Mouse (Mus musculus) lung, adult 2 months (tissue): ENCODE measurements around the gene Hba-a1. TPM values are rescaled to one million over a fixed set of nuclear protein-coding genes. Genes with fewer than 3 reads are reported as not detected.
A peak's percentile ranks its signal among the peaks of the same experiment; 100 is the strongest.
"Not testable (repeated sequence)": the region's sequence is repeated elsewhere in the genome, so short reads cannot be mapped to it uniquely, and the experiment has no call there.

ENCODE experiments used
- DNase-seq: peaks from one replicate; pipeline ENCODE4 v3.0.0; 2022
- H3K4me1 ChIP-seq: fragments of 200-500 bp; 2 replicates; pipeline ENCODE4 v1.6.1; 2011; ENCODE audit warnings: low read length; ENCODE audit not compliant: control insufficient read depth, insufficient read depth
- H3K4me3 ChIP-seq: fragments of 200-500 bp; replicated peaks from 2 replicates; pipeline ENCODE3; 2011; ENCODE audit warnings: low read depth, mild to moderate bottlenecking, control low read depth, low read length; ENCODE audit errors: extremely low read depth
- CTCF ChIP-seq: fragments of 200-500 bp; IDR thresholded peaks from 2 replicates; pipeline ENCODE4 v1.5.1; 2011; ENCODE audit warnings: mild to moderate bottlenecking, low read length, control low read depth; ENCODE audit not compliant: insufficient read depth
- POLR2A ChIP-seq: fragments of 200-500 bp; IDR thresholded peaks from 2 replicates; pipeline ENCODE4 v1.6.1; 2011; ENCODE audit warnings: low read depth, mild to moderate bottlenecking, control low read depth, low read length, borderline replicate concordance; ENCODE audit errors: extremely low read depth
- WGBS: fragments of 180-500 bp; shearing (Covaris S2); methylation state at CpG from one replicate; pipeline ENCODE4 v1.1.7; 2018; 5-methylcytosine and 5-hydroxymethylcytosine counted together
- polyA plus RNA-seq: library from polyadenylated mRNA; depleted of rRNA; stranded (reverse); fragments of >200 nt; gene quantifications from 2 replicates; pipeline ENCODE4 v1.2.3, GENCODE M21; 2012; rRNA removed

Hba-a1 gene
- polyA plus RNA-seq: 5,782 and 18,923 TPM in 2 replicates

DNA sequence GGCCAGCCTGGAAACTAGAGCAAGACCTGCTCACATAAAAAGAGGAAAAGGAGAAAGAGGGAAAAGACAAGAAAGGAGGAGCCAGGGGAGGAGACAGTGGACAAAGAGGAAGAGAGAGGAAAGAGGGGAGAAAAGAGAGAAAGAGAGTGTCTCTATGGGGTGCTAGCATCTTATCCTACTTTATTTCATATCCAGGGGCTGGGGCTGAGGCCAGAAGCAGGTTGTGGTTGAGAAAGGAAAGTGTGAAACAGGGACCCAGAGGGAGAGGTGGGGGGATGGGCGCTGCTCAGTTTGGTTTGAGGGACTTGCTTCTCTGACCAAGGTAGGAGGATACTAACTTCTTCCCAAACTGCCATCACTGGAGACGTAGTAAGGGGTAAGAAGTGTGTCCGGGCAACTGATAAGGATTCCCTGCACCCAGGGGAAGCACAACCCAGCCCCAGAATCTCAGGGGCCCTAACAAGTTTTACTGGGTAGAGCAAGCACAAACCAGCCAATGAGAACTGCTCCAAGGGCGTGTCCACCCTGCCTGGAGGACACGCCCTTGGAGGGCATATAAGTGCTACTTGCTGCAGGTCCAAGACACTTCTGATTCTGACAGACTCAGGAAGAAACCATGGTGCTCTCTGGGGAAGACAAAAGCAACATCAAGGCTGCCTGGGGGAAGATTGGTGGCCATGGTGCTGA is at the start of gene Hba-a1:
Hba-a1 (plus strand) TSS at position 421 of the 687 bp plus-strand sequence.
- DNase-seq, H3K4me3 ChIP-seq, H3K4me1 ChIP-seq: not testable (repeated sequence)
- 50% methylated on average over 1 of the region's 5 CpGs for WGBS

DNA sequence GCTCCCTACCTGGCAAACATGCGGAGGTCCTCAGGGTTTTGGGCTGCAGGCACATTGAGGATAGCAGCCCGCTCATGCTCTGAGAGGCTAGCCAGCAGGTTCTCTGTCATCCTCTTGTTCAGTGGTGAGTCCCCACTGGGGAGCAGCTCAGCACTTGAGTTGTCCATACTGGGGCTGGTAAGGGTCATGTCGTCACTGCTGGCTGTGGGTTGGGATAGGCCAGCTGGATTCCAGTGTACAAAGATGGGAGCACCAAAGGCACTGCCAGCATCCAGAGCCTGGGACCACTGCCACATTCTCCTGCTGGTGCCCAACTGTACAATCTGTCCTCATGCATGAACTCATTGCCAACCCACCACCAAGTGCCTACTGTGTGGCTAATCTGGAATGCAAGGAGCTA is 49.4 kb upstream of the Hba-a1 start:
- DNase-seq: no peak
- WGBS: 92% methylated on average over 3 of the region's 3 CpGs
- TF ChIP-seq CTCF (no peak), POLR2A (no peak)

DNA sequence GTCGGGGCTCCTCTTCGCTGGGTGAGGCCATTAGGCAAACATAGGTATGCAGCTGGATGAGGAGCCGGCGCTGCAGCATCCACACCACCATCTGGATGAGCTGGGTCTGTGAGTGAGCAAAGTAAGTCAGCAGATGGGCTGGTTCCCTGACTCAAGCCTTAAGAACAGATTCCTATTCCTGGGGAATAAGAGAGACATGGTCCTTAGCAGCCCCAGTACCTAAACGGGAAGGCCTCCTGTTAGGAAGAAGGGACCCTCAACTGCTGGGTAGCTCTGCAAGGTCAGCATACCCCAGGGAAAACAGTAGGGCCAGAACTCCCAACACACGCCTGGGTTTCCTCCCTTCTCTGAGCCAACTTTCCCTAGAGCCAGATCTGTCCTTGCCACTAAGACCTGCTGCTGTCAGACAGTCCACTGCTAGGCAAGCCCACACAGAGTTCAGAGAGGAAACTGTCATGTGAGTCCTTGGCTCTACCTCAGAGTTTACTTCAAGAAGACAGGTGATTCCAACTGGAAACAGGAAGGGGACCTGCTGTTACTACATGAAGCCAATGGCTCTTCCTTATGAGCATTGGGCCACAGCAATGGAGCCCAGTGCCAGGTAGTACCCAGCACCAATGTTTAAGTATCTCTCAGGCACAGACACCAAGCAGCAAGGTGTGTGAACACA is 48.4 kb upstream of the Hba-a1 start:
- no peak for DNase-seq
- Histone ChIP-seq H3K4me1 (no peaks in the 10 kb centered on the region; the same call in 1 of the 2 replicates), H3K4me3 (no peak overlapping the region)
- WGBS: 82% methylated on average over 6 of the region's 6 CpGs
- TF ChIP-seq CTCF (no peak), POLR2A (no peak)

More for the DNA sequence above, 49.4 kb upstream of the Hba-a1 start:
- Histone ChIP-seq H3K4me1 (no peaks in the 10 kb centered on the region; the same call in 1 of the 2 replicates), H3K4me3 (no peak overlapping the region)

DNA sequence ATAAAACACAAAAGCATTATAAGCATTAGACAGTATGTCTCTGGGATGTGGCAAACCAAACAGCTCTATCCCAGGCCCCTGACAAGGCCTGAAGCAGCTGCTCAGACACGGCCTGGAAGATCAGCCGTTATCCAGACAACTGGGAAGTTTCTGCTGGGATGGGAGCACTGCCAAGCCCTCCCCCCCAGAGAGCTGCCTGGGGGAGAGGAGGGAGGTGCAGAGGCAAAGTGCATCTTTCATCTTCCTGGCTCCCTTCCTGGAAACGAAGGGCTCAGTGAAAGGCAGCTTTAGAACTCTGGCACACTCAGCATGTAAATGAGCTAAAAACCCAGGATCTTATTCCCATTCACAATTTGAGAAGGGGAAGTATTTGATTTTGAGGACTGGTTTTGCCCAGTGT is 47.7 kb upstream of the Hba-a1 start:
- no peaks in the 10 kb centered on the region; the same call in 1 of the 2 replicates for H3K4me1 ChIP-seq
- TF ChIP-seq POLR2A: no peak
- TF ChIP-seq CTCF: no peak
- no peak overlapping the region for H3K4me3 ChIP-seq
- 37% methylated on average over 3 of the region's 3 CpGs for WGBS
- no peak for DNase-seq

DNA sequence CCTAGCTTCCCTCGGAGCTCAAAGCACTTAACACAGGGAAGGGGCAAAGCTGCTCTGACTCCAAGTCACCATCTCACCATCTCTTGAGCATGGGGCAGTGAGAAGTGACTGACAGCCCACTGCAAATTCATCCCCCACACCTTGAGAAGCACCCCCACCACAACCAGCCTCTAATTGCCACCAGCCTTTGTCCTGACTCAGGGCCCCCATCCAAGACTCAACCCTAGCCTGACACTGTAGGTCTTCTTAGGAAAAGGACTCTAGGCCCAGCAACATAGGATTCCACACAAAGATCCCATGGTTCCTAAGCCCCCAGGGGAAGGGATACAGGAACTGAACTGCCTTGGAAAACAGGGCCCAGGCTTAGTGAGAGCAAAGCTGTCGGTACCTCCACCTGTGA is 47.2 kb upstream of the Hba-a1 start:
- WGBS: 78% methylated on average over 2 of the region's 2 CpGs
- DNase-seq: no peak
- H3K4me1 ChIP-seq: no peaks in the 10 kb centered on the region; the same call in 1 of the 2 replicates
- TF ChIP-seq CTCF (no peak), POLR2A (no peak)
- no peak overlapping the region for H3K4me3 ChIP-seq

DNA sequence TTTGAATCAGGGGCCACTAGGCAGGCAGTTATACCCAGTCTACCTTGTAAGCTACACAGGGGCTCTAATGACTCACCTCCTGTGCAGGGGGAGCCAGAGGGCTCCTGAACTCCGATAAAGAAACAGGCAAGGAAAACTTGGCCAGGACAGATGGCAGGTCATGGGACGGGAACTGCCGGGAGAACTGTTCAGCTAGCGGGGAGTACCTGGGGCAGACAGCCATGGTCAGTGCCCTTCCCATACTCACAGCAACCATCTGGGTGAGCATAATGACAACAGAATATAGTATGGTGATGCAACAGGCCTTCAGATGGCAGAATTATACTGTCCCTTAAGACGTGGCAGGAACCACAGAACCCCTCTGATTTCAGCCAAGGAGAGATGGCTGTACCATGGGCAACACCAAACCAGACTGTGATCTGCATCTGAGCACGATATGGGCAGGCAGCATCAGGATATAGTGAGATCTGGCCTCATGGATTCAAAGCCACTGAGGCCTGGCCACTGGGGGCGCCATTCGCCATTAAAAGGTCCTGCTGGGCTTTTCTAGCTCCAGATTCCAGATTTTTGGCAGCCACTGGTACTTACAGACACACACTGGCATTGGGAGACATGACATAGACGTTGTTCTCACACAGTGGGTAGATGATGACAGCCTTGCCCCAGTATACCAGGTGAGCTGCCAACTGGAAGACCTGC is 46.5 kb upstream of the Hba-a1 start:
- 59% methylated on average over 9 of the region's 9 CpGs for WGBS
- Histone ChIP-seq H3K4me1 (no peaks in the 10 kb centered on the region; the same call in 1 of the 2 replicates), H3K4me3 (no peak overlapping the region)
- TF ChIP-seq CTCF: peak; percentile 64
- TF ChIP-seq POLR2A: no peak
- peak; percentile 48 for DNase-seq

DNA sequence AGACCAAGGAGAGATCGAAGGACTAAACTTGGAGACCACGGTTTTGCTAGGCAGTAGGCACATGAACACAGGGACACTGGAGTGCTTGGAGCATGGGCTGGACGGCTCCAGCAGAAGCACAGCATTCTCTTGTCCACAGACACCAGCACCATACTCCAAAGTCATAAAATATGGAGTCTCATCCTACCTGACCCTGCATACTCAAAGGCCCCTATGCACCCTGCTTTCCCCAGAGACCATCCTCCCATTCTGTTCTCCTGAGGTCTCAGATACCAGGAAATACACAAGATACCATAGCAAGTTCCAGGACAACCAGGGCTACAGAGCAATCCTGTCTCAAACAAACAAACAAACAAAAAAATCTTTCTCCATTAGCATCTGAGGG is 45.9 kb upstream of the Hba-a1 start:
- no peak for DNase-seq
- TF ChIP-seq CTCF: no peak
- TF ChIP-seq POLR2A: no peak
- 94% methylated on average over 3 of the region's 3 CpGs for WGBS
- Histone ChIP-seq H3K4me3 (no peak overlapping the region), H3K4me1 (no peaks in the 10 kb centered on the region; the same call in 1 of the 2 replicates)

DNA sequence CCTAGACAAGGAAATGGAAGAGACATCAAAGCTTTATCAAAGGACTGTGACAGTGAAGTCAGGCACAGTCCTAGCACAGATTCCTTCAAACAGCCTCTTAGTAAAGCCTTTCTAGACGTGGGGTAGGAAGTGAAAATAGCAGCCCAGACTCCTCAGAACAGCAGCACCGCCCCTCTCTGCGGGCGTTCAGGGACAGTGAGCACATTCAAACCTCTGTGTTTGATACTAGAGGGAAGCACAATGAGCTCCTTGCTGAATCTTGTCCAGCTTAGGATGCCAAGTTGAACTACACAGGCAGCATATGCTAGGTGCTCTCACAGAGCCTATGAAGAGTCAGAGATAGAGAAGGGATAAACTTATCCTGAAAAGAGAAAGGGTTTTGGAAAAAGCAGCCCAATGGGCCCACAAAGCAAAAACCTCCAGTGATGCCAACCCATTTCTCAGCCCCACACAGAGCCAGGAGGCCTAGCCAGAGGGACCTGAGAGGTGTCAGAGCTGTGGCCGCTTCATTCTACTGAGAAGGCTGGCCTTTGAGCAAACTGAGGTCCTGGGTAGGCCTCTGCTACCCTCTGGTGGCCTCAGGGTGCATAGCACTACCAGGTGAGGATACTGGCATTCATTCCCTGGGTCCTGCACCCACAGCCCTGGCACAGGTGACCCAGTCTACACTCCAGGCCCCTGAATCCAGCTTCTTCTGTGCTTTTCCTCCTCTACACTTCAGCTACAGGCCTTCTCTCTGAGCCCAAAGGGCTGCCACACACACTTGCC is 45.0 kb upstream of the Hba-a1 start:
- DNase-seq: peak; percentile 80
- WGBS: 66% methylated on average over 5 of the region's 5 CpGs
- Histone ChIP-seq H3K4me1 (no peaks in the 10 kb centered on the region; the same call in 1 of the 2 replicates), H3K4me3 (no peak overlapping the region)
- TF ChIP-seq POLR2A (no peak), CTCF (peak; percentile 99)

DNA sequence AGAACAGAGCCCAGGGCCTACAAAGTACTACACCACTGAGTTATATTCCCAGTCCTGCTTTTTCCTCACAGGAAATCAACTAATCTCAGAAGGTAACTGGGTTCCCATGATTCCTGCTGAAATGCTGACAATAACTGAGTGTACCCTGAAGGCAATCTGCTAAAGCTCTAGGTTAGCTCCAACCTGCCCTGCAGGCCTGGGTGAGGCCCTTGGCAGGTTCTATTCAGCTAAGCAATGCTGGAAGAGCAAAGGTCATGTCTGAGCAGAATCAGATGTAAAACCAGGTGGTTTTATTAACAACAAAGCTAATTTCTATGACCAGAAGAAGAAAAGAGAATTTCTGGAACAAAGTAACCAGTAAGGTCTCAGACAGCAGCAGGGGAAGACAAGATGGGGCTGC is 41.9 kb upstream of the Hba-a1 start:
- Histone ChIP-seq H3K4me1 (no peaks in the 10 kb centered on the region; the same call in 1 of the 2 replicates), H3K4me3 (no peak overlapping the region)
- no peak for DNase-seq
- TF ChIP-seq CTCF (no peak), POLR2A (no peak)
